Mouse (Mus musculus): ENCODE measurements around the gene Ank.

DNA sequence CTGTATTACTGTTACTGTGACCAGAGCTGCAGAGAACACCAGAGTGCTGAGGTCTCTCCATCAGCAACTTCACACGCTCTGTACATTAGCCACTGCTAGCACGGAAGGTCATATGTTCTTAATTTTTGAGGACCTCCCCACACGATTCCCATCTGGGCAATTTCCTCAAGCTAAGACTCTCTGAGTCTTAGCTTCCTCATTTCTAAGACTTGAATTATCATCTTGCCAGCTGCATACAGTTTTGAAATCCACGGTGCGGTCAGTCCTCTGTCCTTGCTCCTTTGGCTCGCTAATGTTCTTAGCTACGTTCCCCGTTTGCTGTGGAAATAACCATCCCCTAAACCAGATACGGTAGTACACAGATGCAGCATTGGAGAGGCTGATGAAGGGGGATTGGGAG is 14.0 kb upstream of the Ank start:
- TF ChIP-seq CTCF (IDR thresholded peaks at IDR 0.05) (no peak), EP300 (IDR thresholded peaks at IDR 0.05; ENCODE audit: insufficient read depth, low read depth, low read length) (no peak)
